Mouse (Mus musculus): Measurements from ENCODE around the gene Txnrd2.

Gene Txnrd2

DNA sequence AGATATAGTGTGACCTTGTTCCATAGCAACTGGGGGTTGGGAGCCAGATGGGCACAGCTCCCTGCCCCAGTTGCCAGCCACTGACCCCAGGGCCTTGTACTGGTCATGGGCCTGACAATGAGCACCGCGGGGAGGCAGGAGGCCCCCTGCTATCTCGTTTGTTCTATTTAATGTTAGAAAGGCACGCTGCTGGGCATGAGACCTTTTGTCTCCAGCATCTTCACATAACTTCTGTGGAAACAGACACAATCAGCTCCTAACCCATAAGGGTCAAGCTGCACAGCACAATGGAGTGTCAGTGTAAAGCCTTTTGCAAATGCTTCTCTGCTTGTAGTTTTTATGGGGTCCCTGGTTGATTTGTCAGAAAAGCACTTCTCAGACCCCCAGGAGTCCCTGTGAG lies 58.2 kb downstream of the Txnrd2 start:
- peak; percentile 55 for DNase-seq (ENCODE audit: inconsistent ontology term)

DNA sequence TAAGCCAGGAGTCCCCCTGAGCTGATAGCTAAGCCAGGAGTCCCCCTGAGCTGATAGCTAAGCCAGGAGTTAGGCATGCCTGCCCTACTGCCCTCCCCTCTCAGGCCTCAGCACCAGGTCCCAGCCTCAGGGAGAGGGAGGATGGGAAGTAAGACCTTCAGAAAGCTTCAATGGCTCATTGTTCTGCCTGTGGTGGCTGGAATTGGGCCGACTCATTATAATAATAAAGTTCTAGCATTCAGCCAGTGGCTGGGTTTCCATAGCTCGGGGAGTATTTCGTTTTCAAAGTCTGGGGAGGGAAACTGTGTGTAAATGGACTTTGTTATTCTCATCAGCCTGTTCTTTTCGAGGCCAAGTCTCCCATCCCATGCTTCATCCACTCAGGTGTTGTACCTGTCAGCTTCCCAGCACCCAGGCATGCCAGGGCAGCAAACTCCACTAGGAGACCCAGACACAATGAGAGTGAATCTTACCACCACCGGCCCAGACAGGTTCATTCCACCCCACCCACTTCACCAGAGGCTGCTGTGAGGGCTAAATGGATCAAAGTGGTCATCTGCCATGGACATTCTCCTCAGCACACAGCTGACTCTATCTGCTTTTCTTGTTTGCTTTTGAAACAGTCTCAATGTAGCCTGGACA lies 58.7 kb downstream of the Txnrd2 start:
- DNase-seq (ENCODE audit: inconsistent ontology term) = peak; percentile 84

DNA sequence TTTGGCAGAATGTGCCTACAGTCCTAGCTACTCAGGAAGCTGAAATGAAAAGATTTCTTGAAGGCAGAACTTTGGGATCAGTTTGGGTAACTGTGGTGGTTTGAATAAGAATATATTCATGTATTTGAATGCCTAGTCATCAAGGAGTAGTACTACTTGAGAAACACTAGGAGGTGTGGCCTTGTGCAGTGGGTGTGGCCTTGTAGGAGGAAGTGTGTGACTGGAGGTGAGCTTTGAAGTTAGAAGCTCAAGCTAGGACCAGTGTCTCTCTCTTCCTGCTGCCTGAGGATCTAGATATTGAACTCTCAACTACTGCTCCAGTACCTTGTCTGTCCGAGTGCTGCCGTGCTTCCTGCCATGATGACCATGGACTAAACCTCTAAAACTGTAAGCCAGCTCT lies 59.9 kb downstream of the Txnrd2 start:
- DNase-seq (ENCODE audit: inconsistent ontology term) = no peak

DNA sequence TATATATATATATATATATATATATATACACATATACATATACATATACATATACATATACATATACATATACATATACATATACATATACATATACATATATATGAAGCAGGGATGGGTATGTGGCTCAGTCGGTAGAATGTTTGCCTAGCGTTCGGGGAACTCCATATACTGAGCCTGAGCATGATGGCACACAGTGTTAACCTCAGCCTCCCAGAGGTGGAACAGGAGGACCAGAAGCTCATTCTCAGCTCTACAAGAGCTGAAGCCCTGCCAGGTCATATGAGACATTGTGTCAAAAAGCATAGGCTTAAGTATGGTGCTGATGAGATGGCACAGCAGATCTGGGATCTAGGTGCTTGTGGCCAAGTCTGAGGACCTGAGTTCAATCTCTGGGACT lies 64.1 kb downstream of the Txnrd2 start:
- no peak for DNase-seq (ENCODE audit: inconsistent ontology term)

DNA sequence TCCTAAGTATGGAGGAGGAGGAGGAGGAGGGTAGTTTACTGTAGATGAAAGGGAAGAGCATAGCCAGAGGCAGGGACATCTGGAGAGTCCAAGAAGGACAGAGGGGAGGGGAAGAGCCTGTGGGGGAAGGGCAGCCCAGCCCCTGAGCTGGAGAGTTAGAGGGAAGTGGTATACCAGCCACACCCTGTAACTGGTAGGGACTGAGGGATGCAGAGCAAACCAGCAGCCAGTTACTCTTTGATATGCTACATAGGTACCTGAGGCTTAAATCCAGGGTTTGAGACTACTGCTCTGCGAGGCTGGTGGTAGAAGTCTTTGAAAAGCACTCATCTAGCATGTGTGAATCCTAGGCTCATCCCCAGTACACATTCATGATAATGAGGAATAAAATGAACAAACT lies 64.7 kb downstream of the Txnrd2 start:
- no peak for DNase-seq (ENCODE audit: inconsistent ontology term)

DNA sequence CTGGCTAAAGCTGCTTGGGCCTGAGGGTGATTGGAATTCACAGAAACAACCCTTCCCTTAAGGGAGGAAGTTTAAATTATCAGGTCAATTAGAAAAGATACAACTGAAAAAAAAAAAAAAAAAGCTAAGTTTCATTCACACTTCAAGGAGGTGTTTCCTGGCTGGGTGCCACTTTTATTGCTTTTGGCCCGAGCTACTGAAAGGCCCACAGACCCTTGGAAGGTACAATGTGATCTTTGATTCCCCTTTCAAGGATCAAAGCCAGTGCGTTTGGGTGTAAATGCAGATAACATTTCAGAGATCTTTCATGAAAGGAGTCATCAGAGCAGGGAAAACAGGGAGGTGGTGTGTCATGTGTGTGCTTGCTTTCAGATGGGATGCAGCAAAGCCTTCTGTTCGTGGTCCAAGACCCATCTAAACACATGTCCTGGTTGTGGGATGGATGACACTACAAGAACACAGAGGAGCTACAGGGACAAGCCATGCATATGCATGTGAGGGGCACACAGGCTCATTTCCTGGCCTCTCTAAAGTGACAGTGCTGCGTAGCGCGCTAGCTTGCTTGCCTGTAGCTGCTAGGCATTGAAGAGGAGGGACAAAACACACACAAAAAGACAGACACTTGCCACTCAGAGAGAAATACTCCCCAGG lies 71.8 kb downstream of the Txnrd2 start:
- no peak for DNase-seq (ENCODE audit: inconsistent ontology term)

DNA sequence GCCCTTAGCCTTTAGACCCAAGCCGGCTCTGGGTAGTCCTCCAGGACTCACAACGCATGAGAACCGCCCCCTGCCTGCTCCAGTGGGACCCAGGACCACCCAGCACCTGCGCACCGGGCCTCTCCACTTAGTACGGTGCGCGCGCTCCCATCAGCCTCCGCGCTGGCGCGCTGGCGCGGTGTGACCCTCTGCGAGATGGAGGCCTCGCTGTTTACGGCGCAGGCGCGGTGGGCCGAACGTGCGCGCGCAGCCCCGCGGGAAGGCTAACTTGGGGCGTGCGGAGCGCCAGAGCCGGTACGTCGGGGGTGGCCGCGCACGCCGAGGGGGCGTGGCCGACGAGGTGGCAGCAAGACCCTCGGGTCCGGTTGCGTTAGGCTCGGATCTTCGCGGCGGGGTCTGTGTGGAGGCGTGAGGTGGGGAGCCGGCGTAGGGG lies 72.4 kb downstream of the Txnrd2 start, which contains the start of the genes Gnb1l and Rtl10:
Gene Gnb1l (plus strand): TSS at position 156 of the 433 bp plus-strand sequence.
Gene Rtl10 (plus strand): TSS at position 344 of the 433 bp plus-strand sequence.
- peak; percentile 97 for DNase-seq (ENCODE audit: inconsistent ontology term)

DNA sequence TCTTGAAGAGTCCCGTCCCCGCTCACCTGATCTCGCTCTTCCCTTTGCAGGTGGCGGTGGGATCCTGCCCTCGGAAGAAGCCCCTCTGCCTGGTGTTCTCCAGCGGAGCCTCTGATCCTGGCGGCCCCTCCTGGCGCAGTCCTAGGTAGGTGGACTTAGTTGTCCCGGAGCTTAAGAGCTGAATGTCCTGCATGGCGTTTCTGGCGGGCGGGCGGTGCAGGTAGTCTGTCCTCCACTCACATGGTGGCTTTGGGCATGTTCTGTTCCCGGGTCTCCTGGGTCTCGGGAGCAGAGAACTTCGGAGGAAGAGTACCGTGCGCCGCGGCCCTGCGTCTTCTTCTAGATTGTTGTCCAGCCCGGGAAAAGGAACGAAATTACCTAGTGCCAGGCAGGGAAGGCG lies 72.8 kb downstream of the Txnrd2 start:
- no peak for DNase-seq (ENCODE audit: inconsistent ontology term)

DNA sequence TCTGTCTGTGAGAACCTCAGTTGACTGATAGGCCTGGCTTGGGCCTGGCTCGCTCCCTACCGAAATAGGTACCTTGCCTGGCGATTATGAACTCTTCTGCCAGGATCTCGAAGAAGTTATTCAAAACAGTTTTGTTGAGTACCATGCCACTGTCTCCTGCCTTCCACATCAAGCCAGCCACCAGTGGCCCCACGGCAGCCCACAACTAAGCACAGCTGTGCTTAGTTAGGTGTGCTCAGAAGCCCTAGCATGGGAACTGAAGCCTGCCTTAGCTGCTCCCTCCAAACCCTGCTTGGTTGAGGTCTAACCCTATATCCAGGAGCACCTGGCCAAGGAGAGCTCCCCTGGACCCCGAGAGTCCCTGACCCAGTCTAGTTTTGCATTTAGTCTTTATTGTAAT lies 75.3 kb downstream of the Txnrd2 start:
- DNase-seq (ENCODE audit: inconsistent ontology term) = no peak

DNA sequence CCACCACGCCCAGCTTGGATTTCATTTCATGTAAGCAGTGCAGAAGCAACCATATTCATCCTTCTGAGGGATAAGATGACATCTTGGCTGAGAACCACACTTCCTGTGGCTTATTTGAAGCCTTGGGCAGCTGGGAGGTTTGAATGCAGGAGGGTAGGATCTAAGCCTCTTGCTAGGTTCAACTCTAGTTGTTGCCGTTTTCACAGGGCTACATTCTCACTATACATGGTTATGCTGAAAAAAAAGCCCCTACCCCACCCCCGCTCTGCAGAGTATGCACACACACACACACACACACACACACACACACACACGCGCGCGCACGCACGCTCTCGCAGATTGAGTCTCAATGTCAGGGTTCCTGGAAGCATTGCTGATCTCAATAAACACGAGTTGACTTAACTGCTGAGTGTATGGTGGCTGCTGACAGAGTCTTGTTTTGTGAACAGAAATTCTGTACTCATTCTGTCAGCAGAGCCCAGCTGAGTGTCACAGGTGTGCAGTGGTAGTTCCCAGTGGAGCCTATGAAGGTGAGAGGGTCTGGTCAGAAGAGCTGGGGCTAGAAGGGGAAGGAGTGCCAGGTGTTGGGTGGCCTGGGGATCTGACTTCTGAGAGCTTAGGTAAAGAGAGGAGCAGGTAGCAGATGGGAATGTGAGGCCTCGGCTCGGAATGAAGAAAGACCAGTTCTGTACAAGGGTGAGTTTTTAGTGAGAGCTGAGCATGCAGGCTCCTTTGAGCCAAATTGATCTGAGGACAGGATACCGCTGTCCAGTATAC lies 77.6 kb downstream of the Txnrd2 start:
- DNase-seq (ENCODE audit: inconsistent ontology term) = no peak

DNA sequence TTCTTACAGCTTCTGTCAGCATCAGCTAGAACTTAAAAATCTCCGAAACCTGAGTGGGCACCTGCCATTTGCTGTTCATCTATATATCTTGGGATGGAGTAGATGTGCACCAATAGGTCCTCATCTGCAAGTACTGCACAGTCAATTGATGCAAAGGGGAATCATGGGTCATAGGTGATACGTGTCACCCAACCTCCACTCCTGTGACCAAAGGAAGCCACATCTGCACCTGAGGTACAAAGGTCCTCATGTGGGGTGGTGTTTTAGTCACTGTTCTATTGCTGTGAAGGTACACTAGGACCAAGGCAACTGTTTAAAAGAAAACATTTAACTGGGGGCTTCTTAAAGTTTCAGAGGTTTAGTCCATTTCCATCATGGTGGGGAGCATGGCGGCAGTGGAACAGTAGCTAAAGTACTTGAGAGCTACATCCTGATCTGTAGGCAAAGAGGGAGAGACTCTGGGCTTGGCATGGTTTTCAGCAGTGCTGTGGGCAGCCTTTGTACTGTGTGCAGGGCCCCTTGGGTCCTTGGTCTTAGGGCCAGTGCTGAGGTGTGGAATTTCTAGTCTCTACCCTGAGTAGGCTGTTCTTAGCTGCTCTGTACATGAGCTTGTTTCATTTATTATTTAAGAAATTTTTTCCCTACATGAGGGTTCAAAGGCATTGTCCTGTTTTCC lies 80.5 kb downstream of the Txnrd2 start:
- DNase-seq (ENCODE audit: inconsistent ontology term) = no peak

DNA sequence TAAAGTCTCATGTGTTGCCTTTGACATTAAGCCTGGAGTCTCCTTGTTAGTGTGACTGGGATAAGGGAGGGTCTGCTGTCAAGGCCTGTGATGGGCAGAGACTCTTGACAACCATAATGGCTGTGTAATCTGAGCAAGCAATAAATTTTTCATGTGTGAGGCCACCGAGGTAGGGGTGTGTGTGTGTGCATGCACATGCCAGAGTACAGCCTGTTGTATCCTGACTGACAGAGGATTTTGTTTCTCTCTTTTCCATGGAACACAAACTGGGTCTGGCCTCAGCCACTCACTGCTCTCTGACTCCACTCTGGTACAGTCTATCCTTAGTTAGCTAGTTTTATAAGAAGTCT lies 81.0 kb downstream of the Txnrd2 start:
- DNase-seq (ENCODE audit: inconsistent ontology term) = no peak

DNA sequence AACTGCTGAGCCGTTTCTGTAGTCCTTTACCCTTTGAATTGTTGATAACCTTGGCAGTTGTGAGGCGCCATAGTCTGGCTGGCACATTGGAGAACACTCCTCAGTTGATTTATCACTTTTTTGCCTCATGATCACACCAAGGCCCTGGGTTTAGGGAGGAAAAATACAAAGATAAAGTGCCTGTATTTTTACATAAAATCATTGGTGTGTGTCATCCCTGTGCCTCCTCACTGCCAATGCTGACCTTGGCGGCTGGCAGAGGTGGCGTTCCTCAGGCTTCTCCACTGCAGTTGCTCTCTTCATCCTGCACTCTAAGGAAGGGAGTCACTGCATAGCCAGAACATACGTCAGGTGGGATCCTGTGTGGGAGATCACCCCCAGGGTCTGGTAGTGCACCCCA lies 85.6 kb downstream of the Txnrd2 start:
- DNase-seq (ENCODE audit: inconsistent ontology term) = no peak

DNA sequence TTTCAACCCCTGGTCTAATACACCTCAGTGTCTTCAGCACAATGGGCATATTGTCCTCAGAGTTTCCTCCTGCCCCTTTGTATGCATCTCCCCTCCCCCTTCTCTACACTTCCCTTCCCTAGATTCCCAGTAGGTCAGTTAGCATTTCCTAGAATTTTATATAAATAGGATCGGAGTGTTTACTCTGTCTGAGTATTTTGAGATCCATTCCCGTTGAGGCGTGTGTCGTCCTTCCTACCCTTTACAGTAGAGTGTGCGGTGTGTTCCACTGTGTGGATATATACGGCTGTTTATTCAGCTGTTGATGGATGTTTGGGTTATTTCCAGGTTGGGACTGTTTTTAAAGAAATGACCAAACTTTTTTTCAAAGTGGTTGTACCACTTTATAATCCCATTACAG lies 87.3 kb downstream of the Txnrd2 start:
- DNase-seq (ENCODE audit: inconsistent ontology term) = no peak

DNA sequence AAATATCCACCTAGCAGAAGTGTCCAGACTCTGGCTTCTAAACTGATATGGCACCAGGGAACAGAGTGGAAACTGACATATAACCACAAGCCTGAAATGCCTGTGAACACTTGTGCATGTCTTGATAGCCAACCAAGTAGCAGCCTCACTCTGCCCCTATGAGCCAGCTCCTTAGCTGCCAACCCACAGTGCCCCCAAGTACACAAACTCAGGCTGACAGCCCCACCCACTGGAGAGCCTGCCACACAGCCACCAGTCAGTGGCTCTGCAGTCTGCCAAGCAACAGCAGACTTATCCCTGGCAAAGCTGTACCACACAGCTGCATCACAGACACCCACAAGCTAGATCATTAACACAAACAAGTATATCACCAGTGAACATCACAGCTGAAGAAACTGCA lies 91.9 kb downstream of the Txnrd2 start:
- peak; percentile 33 for DNase-seq (ENCODE audit: inconsistent ontology term)

DNA sequence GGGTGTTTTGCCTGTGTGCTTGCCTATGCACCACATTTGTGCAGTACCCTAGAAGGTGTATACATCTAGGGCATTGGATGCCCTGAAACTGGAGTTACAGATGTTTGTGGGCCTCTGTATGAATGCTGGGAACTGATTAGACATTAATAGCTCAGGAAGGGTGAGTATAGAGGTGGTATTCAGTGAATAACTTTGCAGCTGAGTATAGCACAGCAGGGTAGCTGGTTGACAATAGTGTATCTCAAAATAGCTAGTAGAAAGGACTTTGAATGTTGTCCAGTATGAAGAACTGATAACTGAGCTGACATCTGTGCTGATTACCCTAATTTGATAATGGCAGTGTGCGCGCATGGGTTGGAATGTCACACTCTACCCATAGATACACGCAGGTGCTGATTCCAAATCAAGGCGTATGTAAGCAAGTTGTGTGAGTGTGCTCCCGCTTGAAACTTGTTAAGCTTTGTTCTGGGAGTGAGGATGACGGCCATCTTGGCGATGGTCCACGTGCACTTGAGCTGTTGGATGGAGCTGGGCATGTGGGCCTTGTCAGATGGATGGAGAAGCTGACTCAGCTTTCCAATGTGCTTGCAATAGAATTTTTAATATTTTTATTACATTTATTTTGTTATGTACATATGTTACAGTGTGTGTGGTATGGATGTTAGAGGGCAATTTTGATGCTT lies 97.5 kb downstream of the Txnrd2 start:
- no peak for DNase-seq (ENCODE audit: inconsistent ontology term)

DNA sequence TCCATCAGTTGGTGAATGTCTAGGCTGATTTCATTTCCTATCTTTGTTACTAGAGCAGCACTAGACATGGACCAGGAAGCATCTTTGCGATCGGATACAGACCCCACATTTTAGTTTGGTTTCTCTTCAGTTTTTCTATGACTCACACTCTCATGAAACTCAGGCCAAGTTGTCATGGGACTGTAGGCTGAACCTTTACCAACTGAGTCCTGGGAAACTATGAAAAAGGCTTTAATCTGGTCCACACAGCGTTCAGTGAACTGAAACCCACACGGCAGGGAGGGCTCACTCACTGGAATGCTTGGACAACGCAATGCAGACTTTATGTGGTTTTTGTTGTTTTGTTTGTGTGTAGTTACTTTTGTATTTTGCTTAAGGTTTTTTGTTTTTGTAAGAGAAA lies 102.5 kb downstream of the Txnrd2 start:
- DNase-seq (ENCODE audit: inconsistent ontology term) = peak; percentile 42
